Mouse (Mus musculus) adrenal gland, adult 2 months (tissue): ENCODE results near the gene Pgls. TPM values are rescaled to one million over a fixed set of nuclear protein-coding genes. Genes with fewer than 3 reads are reported as not detected.

Experiments used
- DNase-seq: peaks from one replicate; pipeline ENCODE4 v3.0.0; 2021
- polyA plus RNA-seq: library from polyadenylated mRNA; depleted of rRNA; stranded (reverse); fragments of >200 nt; gene quantifications from 2 replicates; pipeline ENCODE4 v1.2.3, GENCODE M21; 2012
- total RNA-seq, 2 experiments: library from RNA; stranded (reverse); gene quantifications; 2 replicates each; pipeline ENCODE4 v1.2.3; 2021

Pgls gene
- total and polyA plus RNA-seq, 3 experiments, result 125 to 694 (median 142) TPM

- peak; percentile 93 for DNase-seq
These were observed 22.3 kb upstream of the Pgls start for GRCm38 (mm10) chr8:71569366-71570290.

- DNase-seq, result peak; percentile 97
These were observed 21.6 kb upstream of the Pgls start for GRCm38 (mm10) chr8:71570291-71570954.

- no peak for DNase-seq
These were observed 19.9 kb upstream of the Pgls start for GRCm38 (mm10) chr8:71572077-71572476.

- DNase-seq, result peak; percentile 73
These were observed 18.9 kb upstream of the Pgls start for GRCm38 (mm10) chr8:71572847-71573633.

GRCm38 (mm10) chr8:71574426-71574825, 17.6 kb upstream of the Pgls start:
- peak; percentile 80 for DNase-seq

GRCm38 (mm10) chr8:71575020-71575419, 17.0 kb upstream of the Pgls start:
- DNase-seq, result no peak

- no peak for DNase-seq
These were observed 14.1 kb upstream of the Pgls start for GRCm38 (mm10) chr8:71577856-71578387.

GRCm38 (mm10) chr8:71579009-71579408, 13.0 kb upstream of the Pgls start:
- DNase-seq, result peak; percentile 71

GRCm38 (mm10) chr8:71579476-71579875, 12.5 kb upstream of the Pgls start:
- peak; percentile 89 for DNase-seq

GRCm38 (mm10) chr8:71580201-71580600, 11.8 kb upstream of the Pgls start:
- no peak for DNase-seq

- DNase-seq, result peak; percentile 62
These were observed 5.1 kb upstream of the Pgls start for GRCm38 (mm10) chr8:71586891-71587290.

- no peak for DNase-seq
These were observed 3.2 kb upstream of the Pgls start for GRCm38 (mm10) chr8:71588762-71589161.

- DNase-seq, result peak; percentile 31
These were observed 959 bp upstream of the Pgls start for GRCm38 (mm10) chr8:71591017-71591416.

GRCm38 (mm10) chr8:71592374-71593170, 596 bp downstream of the Pgls start:
- peak; percentile 90 for DNase-seq

- no peak for DNase-seq
These were observed 1.8 kb downstream of the Pgls start for GRCm38 (mm10) chr8:71593556-71594323.

- DNase-seq, result no peak
These were observed 2.3 kb downstream of the Pgls start for GRCm38 (mm10) chr8:71594324-71594722.

GRCm38 (mm10) chr8:71595862-71596261, 3.9 kb downstream of the Pgls start:
- DNase-seq, result peak; percentile 91

GRCm38 (mm10) chr8:71596384-71596783, 4.4 kb downstream of the Pgls start:
- DNase-seq, result no peak

- no peak for DNase-seq
These were observed 4.8 kb downstream of the Pgls start for GRCm38 (mm10) chr8:71596798-71597197.

- no peak for DNase-seq
These were observed 5.5 kb downstream of the Pgls start, which contains the start of gene Fam129c for GRCm38 (mm10) chr8:71597451-71597850. Fam129c (plus strand) TSS chr8:71597648.
